Mouse (Mus musculus) heart, embryonic 16.5 days (tissue): ENCODE measurements around the gene Ptbp1. TPM values are rescaled to one million over a fixed set of nuclear protein-coding genes. Genes with fewer than 3 reads are reported as not detected.
A peak's percentile ranks its signal among the peaks of the same experiment; 100 is the strongest.

Experiments
- ATAC-seq: fragments of 200-750 bp; cut with Nextera tagmentation; replicated peaks from 2 replicates; pipeline ENCODE4 v1.8.0; 2017; ENCODE audit warnings: moderate number of reproducible peaks; ENCODE audit not compliant: insufficient read depth, low FRiP score; ENCODE audit errors: extremely low read depth
- H3K27ac ChIP-seq: fragments of 300-500 bp; sonication (generic); 2 replicates; pipeline ENCODE4 v1.5.1; 2014; ENCODE audit warnings: mild to moderate bottlenecking, low read length, control low read depth, moderate library complexity
- H3K27me3 ChIP-seq: fragments of 300-500 bp; sonication (generic); 2 replicates; pipeline ENCODE4 v1.6.1; 2014; ENCODE audit warnings: low read length, mixed read lengths; ENCODE audit not compliant: control insufficient read depth, insufficient read depth
- H3K36me3 ChIP-seq: fragments of 300-500 bp; sonication (generic); 2 replicates; pipeline ENCODE4 v1.6.1; 2014; ENCODE audit not compliant: control insufficient read depth, insufficient read depth
- H3K4me1 ChIP-seq: fragments of 300-500 bp; sonication (generic); 2 replicates; pipeline ENCODE4 v1.6.1; 2014; ENCODE audit warnings: low read length, mixed read lengths; ENCODE audit not compliant: control insufficient read depth, insufficient read depth
- H3K4me2 ChIP-seq: fragments of 300-500 bp; sonication (generic); 2 replicates; pipeline ENCODE4 v1.6.1; 2014; ENCODE audit warnings: low read depth, mild to moderate bottlenecking, control low read depth, low read length
- H3K4me3 ChIP-seq: fragments of 300-500 bp; sonication (generic); 2 replicates; pipeline ENCODE4 v1.5.1; 2014; ENCODE audit warnings: mild to moderate bottlenecking, control low read depth, low read length
- H3K9ac ChIP-seq: fragments of 300-500 bp; sonication (generic); 2 replicates; pipeline ENCODE4 v1.6.1; 2014; ENCODE audit warnings: low read length, control low read depth
- H3K9me3 ChIP-seq: fragments of 300-500 bp; sonication (generic); replicated peaks from 2 replicates; pipeline ENCODE4 v1.6.1; 2016; ENCODE audit warnings: low read length; ENCODE audit not compliant: control insufficient read depth
- WGBS: fragments of 180-500 bp; shearing (Covaris S2); extraction: QIAGEN DNeasy Blood & Tissue Kit; methylation state at CpG from one replicate; pipeline ENCODE4 v1.1.7; 2014; 5-methylcytosine and 5-hydroxymethylcytosine counted together
- polyA plus RNA-seq: library from polyadenylated mRNA; unstranded; fragments of >200 nt; fragmentation: Nextera tagmentation; extraction: Ambion mirVana; gene quantifications from 2 replicates; pipeline ENCODE4 v1.2.1, GENCODE M21; 2015

Gene Ptbp1
- polyA plus RNA-seq, 1 experiment from 2014 or later, result 146 TPM

- no peak for ATAC-seq
- Histone ChIP-seq H3K36me3 (peaks cover 18% of the 10 kb centered on the region), H3K4me2 (no peak overlapping the region), H3K27me3 (no peaks in the 10 kb centered on the region), H3K4me1 (0 out of 2 replicates have a peak, but pooled peaks cover 4% of the 10 kb centered on the region), H3K27ac (no peak overlapping the region), H3K9ac (no peak overlapping the region), H3K4me3 (no peak overlapping the region), H3K9me3 (no peaks in the 10 kb centered on the region)
- 82% methylated on average over 11 of the region's 11 CpGs for WGBS
Observed at GRCm38 (mm10) chr10:79866601-79867000, 12.4 kb downstream of the Ptbp1 start.

DNA sequence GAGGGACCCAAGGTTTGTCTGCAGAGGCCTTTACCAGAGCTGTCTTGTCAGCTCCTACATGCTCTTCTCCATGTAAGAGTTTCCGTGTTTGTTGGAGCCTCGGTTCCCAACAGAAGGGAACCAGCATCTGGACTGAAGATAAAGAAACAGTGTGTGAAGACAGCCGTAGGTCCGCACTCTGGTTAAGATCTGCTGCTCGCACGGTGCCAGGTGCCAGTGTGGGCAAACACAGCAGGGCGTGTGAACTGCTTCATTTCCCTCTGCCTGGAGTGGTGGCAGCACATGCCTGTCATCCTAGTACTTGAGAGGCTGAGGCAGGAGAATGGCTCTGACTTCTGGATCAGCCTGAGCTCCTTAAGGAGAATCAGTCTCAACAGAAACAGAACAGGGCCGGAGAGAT lies 17.6 kb downstream of the Ptbp1 start:
- no peaks in the 10 kb centered on the region for H3K27me3 ChIP-seq
- no peak overlapping the region for H3K4me2 ChIP-seq
- no peaks in the 10 kb centered on the region for H3K9me3 ChIP-seq
- H3K36me3 ChIP-seq, result no peaks in the 10 kb centered on the region
- H3K9ac ChIP-seq, result no peak overlapping the region
- no peak overlapping the region for H3K4me3 ChIP-seq
- no peak for ATAC-seq
- H3K27ac ChIP-seq, result no peak overlapping the region
- WGBS, result 79% methylated on average over 8 of the region's 8 CpGs
- peaks cover 3% of the 10 kb centered on the region; the same call in 1 of the 2 replicates for H3K4me1 ChIP-seq

- H3K4me3 ChIP-seq, result no peak overlapping the region
- H3K9me3 ChIP-seq, result no peaks in the 10 kb centered on the region
- no peaks in the 10 kb centered on the region for H3K27me3 ChIP-seq
- H3K27ac ChIP-seq, result no peak overlapping the region
- 39% methylated on average over 3 of the region's 3 CpGs for WGBS
- H3K4me1 ChIP-seq, result peaks cover 3% of the 10 kb centered on the region; the same call in 1 of the 2 replicates
- H3K9ac ChIP-seq, result no peak overlapping the region
- H3K4me2 ChIP-seq, result 0 out of 2 replicates have a peak overlapping the region, but pooled peaks have one; percentile 99
- no peaks in the 10 kb centered on the region for H3K36me3 ChIP-seq
- ATAC-seq, result no peak
Observed at GRCm38 (mm10) chr10:79872862-79873261, 18.6 kb downstream of the Ptbp1 start.

- Histone ChIP-seq H3K4me3 (peak overlapping the region; percentile 65), H3K9me3 (no peaks in the 10 kb centered on the region), H3K9ac (peak overlapping the region; percentile 72; the same call in 1 of the 2 replicates), H3K4me1 (peaks cover 3% of the 10 kb centered on the region; the same call in 1 of the 2 replicates), H3K4me2 (peak overlapping the region; percentile 99), H3K36me3 (no peaks in the 10 kb centered on the region), H3K27ac (no peak overlapping the region), H3K27me3 (no peaks in the 10 kb centered on the region)
- ATAC-seq, result no peak
- 14% methylated on average over 6 of the region's 6 CpGs for WGBS
Observed at GRCm38 (mm10) chr10:79873313-79873712, 19.1 kb downstream of the Ptbp1 start.

DNA sequence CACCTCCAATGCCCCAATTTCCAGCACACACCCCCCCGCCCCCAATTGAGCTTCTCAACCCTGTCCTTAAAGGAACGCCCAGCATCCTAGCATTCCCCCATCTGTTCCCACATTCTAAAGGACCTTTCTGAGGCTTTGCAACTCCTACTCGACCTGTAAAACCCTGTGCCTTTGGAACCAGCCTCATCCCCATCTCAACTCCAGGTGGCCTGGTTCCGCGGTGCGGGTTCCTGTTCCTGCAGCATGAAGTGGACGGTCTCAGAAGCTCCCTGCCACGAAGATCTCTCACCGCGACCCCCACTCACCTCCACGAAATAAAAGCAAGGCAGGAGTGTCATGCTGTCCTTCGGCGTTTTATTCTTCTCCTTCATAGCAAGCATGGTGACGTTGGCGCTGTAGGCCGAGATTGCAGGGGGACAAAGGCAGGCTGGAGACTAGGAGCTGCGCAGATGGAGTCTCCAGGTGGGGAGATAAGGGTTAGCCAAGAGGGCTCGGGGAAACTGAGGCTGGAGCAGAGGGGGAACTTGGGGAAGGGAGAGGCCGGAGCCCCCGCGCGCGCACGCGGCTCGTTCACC lies 19.6 kb downstream of the Ptbp1 start:
- Histone ChIP-seq H3K9me3 (no peaks in the 10 kb centered on the region), H3K4me2 (peak overlapping the region; percentile 99), H3K27ac (no peak overlapping the region), H3K9ac (peak overlapping the region; percentile 72), H3K4me1 (peaks cover 3% of the 10 kb centered on the region; the same call in 1 of the 2 replicates), H3K36me3 (no peaks in the 10 kb centered on the region), H3K4me3 (peak overlapping the region; percentile 65), H3K27me3 (no peaks in the 10 kb centered on the region)
- 3% methylated on average over 26 of the region's 26 CpGs for WGBS
- ATAC-seq, result 0 out of 2 replicates have a peak, but pooled peaks have one; percentile 4

- H3K36me3 ChIP-seq, result no peaks in the 10 kb centered on the region
- peak within 1 kb of the TSS; percentile 65 for H3K4me3 ChIP-seq
- H3K9me3 ChIP-seq, result no peaks in the 10 kb centered on the region
- ATAC-seq, result peak; percentile 64
- no peaks in the 10 kb centered on the region for H3K27me3 ChIP-seq
- H3K4me2 ChIP-seq, result peak within 1 kb of the TSS; percentile 99
- under 1% methylated on average over 55 of the region's 57 CpGs for WGBS
- no peak within 1 kb of the TSS for H3K27ac ChIP-seq
- H3K4me1 ChIP-seq, result peaks cover 3% of the 10 kb centered on the region; the same call in 1 of the 2 replicates
- H3K9ac ChIP-seq, result peak within 1 kb of the TSS; percentile 72
Observed at GRCm38 (mm10) chr10:79874290-79874862, 20.1 kb downstream of the Ptbp1 start, which contains the start of the genes Prtn3 and Plppr3. Gene Prtn3 (plus strand): TSS chr10:79874476. Gene Plppr3 (minus strand): TSS chr10:79874634.

DNA sequence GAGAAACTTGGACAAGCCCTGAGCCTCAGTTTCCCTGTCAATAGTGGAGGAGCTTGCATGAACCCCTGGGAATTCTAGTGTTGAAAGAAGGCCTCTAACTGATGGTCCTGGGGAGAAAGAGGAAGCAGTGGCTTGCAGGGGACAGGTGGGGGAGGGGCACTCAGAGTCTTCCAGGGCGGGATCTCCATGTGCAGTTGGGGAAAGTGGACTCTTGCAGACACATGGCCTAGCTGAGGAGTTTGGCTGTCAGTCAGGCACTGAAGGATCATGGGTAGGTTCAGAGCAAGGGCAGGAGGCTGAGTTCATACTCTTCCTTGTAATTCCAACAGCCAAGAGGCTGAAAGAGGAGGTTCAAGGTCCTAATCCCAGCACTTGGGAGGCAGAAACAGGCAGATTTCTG lies 22.9 kb downstream of the Ptbp1 start:
- 18% methylated on average over 1 of the region's 1 CpGs for WGBS
- no peaks in the 10 kb centered on the region; the same call in 1 of the 2 replicates for H3K27me3 ChIP-seq
- no peaks in the 10 kb centered on the region for H3K9me3 ChIP-seq
- H3K9ac ChIP-seq, result no peak overlapping the region
- peaks cover 10% of the 10 kb centered on the region for H3K4me1 ChIP-seq
- no peaks in the 10 kb centered on the region for H3K36me3 ChIP-seq
- ATAC-seq, result no peak
- H3K4me2 ChIP-seq, result no peak overlapping the region
- H3K27ac ChIP-seq, result no peak overlapping the region
- H3K4me3 ChIP-seq, result no peak overlapping the region

DNA sequence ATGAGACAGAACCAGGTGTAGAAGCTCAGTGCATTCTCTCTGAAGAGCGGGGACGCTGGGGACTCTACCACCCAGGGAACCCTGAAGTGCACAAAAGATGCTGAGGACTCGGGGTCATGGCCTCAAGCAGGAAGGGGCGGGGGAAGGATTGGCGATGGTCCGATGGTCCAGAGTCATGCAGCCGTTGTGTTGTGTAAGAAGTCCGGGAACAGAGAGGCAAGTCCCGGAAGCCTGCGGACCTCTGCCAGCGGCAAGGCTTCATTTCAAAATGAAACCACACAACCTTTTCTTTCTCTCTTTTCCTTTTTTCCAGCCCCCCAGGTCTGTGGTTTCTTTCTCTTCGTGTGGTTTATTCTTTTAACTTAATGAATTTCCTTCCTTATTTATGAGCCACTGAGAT lies 23.5 kb downstream of the Ptbp1 start:
- Histone ChIP-seq H3K4me2 (peak overlapping the region; percentile 24; the same call in 1 of the 2 replicates), H3K4me3 (no peak overlapping the region), H3K9me3 (no peaks in the 10 kb centered on the region), H3K36me3 (no peaks in the 10 kb centered on the region), H3K4me1 (peaks cover 15% of the 10 kb centered on the region), H3K9ac (no peak overlapping the region), H3K27me3 (peaks cover 1% of the 10 kb centered on the region; the same call in 1 of the 2 replicates), H3K27ac (no peak overlapping the region)
- ATAC-seq, result no peak
- 49% methylated on average over 12 of the region's 12 CpGs for WGBS

DNA sequence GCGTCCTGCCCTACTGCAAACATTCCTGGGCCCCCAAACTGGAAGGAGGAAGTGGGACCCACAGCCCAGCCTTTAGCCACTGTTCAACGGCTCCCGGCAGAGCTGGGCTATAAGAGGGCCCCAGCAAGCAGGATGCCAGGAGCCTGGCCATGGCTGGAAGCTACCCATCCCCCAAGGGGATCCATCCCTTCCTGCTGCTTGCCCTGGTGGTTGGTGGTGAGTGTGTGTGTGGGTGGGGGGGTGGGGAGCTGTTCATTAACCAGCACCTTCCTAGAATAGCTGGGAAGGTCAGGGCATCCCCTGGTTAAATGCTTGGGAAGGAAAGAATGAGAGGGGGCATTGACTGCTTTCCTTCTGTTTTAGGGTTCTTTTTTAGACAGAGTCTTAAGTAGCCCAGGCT lies 25.3 kb downstream of the Ptbp1 start:
- Histone ChIP-seq H3K27me3 (peaks cover 5% of the 10 kb centered on the region; the same call in 1 of the 2 replicates), H3K4me1 (peaks cover 18% of the 10 kb centered on the region), H3K9me3 (no peaks in the 10 kb centered on the region), H3K9ac (no peak overlapping the region), H3K4me3 (no peak overlapping the region), H3K27ac (no peak overlapping the region), H3K4me2 (no peak overlapping the region), H3K36me3 (no peaks in the 10 kb centered on the region)
- no peak for ATAC-seq
- WGBS, result 31% methylated on average over 3 of the region's 3 CpGs
